Mouse (Mus musculus) layer of hippocampus, postnatal 36 days (tissue): ENCODE measurements around the gene Ccdc51. TPM values are rescaled to one million over a fixed set of nuclear protein-coding genes. Genes with fewer than 3 reads are reported as not detected.
A peak's percentile ranks its signal among the peaks of the same experiment; 100 is the strongest.

Experiments
- DNase-seq, 2 experiments: peaks; one replicate each; pipeline ENCODE4 v3.0.0; 2022
- total RNA-seq, 2 experiments: library from RNA; stranded (reverse); gene quantifications; 2 replicates each; pipeline ENCODE4 v1.2.3; 2021

Ccdc51 gene
- total RNA-seq, 2 experiments from 2014 or later: 8.5 to 9.1 TPM

- DNase-seq: no peak
Observed at GRCm38 (mm10) chr9:109097291-109097690, 15.0 kb downstream of the Ccdc51 start.

DNA sequence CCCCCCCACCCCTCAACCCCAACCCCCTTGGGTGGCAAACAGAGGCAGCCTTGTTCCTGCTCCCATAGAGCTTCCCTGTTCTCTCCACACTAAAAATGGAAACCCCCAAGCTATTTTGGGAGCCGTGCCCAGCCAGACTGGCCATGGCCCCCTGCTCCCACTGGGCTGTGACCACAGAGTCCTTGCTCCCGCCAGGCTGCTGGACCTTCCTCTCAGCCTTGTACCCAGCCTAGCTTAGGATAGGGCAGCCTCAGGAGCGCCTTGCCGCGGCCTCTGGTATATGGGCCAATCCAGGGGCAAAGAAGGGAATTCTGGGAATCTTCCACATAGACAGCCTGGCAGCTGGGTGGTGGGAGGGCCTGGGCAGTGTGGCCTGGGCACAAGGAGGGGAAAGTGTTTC is 15.5 kb downstream of the Ccdc51 start:
- peak; percentile 78 to 83 for DNase-seq

- no peak for DNase-seq
Observed at GRCm38 (mm10) chr9:109098366-109098765, 16.1 kb downstream of the Ccdc51 start.

DNA sequence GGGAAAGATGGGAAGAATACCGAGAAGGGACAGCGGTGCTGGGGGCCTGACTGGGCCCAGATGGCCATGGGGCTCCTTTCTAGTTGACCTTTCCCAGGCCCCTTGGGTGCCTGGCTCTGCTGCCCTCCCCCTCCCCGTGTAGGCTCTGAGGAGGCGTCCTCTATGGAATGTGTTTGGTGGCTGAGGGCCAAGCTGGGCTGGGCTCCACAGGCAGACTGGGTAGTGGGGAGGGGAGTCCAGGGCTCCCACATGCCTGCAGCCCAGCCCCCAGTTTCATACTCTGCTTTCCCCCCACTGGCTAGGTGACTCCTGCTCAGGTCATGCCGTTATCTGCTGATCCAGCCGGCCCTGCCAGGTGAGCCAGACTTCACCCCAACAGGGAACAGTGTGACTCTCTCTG is 16.7 kb downstream of the Ccdc51 start:
- peak; percentile 51 to 66 for DNase-seq

DNA sequence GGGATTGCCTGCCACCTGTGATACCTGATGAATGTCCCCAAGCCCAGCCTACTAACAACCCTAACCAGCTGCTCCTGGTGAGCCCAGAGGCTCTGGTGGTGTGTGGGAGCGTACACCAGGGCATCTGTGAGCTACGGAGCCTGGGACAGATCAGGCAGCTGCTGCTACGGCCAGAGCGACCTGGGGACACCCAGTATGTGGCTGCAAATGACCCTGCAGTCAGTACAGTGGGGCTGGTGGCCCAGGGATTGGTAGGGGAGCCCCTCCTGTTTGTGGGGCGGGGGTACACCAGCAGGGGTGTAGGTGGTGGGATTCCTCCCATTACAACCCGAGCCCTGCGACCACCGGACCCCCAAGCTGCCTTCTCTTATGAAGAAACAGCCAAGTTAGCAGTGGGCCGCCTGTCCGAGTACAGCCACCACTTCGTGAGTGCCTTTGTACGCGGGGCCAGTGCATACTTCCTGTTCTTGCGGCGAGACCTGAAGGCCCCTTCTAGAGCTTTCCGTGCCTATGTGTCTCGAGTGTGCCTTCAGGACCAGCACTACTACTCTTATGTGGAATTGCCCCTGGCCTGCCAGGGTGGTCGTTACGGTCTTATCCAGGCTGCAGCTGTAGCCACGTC is 18.1 kb downstream of the Ccdc51 start:
- DNase-seq: no peak

DNA sequence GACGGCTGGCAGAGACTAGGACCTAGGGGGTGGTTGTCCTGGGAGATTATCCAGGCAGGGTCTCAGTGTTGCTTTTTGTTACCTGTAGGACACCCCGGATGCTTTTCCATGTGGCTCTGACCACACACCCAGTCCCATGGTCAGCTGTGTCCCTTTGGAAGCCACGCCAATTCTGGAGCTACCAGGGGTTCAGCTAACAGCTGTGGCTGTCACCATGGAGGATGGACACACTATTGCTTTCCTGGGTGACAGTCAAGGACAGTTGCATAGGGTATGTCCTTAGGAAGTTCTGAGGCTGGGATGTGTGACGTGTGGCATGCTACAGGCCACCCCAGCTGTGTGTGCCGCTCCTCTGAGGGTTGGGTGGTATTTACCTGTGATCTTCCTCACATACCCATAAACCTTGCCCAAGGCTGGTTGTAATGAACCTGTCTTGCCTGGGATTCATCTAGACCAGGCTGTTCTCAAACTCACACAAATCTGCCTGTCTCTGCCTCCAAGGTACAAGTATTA is 19.7 kb downstream of the Ccdc51 start:
- no peak for DNase-seq

DNA sequence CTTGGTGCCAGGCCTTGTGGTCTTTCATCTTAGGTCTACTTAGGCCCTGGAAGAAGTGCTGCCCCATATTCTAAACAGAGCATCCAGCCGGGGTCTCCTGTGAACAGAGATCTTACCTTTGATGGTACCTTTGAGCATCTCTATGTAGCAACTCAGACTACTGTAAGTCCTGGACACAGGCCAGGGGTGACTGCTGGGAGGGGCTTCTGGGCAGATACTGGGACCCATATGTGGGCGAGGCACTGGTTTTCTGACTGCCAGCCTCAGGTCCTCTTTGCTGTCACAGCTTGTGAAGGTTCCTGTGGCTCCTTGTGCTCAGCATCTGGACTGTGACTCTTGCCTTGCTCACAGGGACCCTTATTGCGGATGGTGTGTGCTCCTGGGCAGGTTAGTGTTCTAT is 20.2 kb downstream of the Ccdc51 start:
- no peak for DNase-seq

GRCm38 (mm10) chr9:109103250-109103649 is 21.0 kb downstream of the Ccdc51 start:
- no peak for DNase-seq

DNA sequence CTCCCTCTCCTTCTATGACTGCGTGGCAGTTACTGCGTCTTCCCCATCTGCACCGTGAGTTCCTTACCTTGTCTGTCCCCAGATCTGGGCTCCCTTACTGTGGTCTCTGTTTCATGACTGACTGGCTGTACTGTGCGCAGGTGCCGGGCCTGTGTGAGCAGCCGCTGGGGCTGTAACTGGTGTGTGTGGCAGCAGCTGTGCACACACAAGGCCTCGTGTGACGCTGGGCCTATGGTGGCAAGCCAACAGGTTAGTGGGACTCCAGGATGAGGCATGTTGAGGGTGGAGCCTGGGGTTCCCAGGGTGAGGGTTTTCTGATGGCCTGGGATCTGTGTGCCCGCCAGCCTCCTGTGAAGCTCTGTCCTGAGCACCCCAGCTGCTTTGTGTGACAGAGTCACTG is 21.8 kb downstream of the Ccdc51 start:
- DNase-seq: no peak

DNA sequence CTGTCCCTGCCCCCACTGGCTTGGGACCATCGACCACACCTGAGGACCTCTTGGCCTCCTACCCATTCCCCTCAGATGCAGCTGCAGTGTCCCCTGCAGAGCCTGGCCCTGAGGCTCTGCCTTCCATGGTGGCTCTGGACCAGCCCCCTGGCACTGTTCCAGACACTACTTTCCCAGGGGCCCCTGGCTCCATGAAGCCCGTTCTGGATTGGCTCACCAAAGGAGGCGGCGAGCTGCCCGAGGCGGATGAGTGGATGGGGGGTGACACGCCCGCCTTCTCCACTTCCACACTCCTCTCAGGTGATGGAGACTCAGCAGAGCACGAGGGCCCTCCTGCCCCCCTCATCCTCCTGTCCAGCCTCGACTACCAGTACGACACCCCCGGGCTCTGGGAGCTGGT is 22.7 kb downstream of the Ccdc51 start:
- DNase-seq: peak; percentile 35 to 53

- no peak for DNase-seq
Observed at GRCm38 (mm10) chr9:109105648-109106047, 23.4 kb downstream of the Ccdc51 start.

DNA sequence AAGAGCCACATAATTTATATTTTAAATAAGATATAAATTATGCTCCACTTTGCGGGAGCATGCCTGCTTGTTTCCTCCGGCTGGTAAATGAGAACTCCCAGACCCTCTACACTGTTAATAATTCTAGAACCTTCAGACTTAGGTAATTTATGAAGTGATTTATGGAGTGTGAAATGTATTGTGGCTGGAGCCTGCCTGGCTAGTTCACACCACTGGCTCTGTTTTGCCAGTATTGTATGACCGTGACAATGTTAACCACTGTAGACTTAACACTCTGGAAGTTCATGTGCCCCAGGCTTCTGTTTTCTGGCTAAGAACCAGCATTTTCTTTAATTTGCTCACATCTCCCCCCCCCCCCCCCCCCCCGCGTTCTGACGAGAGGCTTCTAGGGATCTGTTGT is 25.0 kb downstream of the Ccdc51 start:
- DNase-seq: no peak

- no peak for DNase-seq
Observed at GRCm38 (mm10) chr9:109110240-109110639, 27.9 kb downstream of the Ccdc51 start.

GRCm38 (mm10) chr9:109111101-109111500 is 28.8 kb downstream of the Ccdc51 start:
- no peak for DNase-seq

GRCm38 (mm10) chr9:109111591-109111990 is 29.3 kb downstream of the Ccdc51 start:
- DNase-seq: no peak

- no peak for DNase-seq
Observed at GRCm38 (mm10) chr9:109113331-109113730, 31.0 kb downstream of the Ccdc51 start.

- DNase-seq: no peak
Observed at GRCm38 (mm10) chr9:109114276-109114675, 32.0 kb downstream of the Ccdc51 start.

DNA sequence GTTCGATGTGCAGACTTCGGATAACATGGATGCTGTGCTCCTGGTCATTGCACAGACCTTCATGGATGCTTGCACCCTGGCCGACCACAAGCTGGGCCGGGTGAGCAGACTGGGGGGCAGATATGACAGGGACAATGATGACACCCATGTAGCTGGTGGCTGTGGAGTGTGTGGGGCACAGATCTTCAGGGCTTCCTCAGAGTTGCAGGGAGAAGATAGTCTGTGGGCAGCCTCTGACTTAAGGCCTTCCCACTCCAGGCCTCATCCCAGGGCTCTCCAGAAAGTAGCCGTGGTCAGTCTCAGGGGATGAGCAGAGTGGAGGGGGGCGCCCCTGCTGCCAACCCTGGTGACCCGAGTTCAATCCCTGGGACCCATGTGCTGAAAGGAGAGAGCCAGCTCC is 32.6 kb downstream of the Ccdc51 start:
- DNase-seq: no peak

DNA sequence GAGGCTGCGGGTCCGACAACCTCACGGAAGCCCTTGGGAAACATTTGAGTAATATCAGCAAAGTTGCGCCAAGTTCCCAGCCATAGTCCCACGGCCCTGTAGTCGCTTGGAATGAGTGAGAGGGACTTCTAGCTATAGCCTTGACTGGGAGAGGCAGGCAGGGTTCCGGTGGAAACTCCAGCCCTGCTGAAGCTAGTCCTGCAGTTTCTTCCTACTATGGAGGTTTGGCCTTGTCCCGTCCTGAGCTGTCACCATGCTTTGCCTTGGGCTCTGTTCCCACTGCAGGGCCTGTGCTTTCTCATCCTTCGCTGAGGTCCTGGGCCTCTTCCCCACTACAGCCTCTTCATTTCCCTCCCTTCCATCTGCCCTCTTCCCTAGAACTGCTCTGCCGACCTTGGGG is 33.9 kb downstream of the Ccdc51 start:
- DNase-seq: no peak

GRCm38 (mm10) chr9:109118106-109118505 is 35.8 kb downstream of the Ccdc51 start:
- DNase-seq: no peak

DNA sequence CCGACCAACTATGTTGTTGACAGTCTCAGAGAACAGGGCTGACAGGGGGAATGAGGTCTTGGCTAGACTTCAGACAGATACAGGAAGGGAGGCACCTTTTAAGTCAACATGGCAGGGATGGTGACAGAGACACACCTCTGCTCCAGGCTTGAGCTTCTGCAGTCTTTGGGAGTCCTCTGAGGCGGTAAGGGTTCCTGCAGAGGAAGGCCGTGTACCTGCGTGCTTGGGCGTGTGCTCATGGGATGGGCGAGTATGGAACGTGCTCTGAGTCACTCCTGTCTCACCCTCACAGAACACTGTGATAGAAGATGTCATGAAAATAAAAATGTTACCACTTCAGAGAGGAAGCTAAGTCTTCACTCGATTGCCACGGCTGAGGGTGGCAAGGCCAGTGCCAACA is 37.3 kb downstream of the Ccdc51 start:
- DNase-seq: no peak

DNA sequence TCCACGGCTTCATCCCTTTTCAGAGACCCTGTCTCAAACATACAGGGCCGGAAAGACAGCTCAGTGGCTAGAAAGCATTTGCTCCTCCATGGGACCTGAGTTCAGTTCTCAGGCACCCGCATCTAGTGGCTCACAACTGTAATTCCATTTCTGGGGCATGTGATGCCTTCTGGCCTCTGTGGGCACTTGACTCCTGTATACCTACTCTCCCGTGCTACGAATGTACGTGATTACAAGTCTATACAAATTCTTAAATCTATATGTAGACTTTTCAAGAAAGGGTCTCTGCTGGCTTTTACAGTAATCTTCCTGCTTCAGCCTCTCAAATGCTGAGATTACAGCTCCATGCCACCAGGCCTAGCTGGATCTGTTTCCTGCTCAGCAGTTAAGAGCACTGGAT is 38.7 kb downstream of the Ccdc51 start:
- no peak for DNase-seq

- peak in 1 of 2 experiments; percentile 26 for DNase-seq
Observed at GRCm38 (mm10) chr9:109122553-109123085, 40.3 kb downstream of the Ccdc51 start.

DNA sequence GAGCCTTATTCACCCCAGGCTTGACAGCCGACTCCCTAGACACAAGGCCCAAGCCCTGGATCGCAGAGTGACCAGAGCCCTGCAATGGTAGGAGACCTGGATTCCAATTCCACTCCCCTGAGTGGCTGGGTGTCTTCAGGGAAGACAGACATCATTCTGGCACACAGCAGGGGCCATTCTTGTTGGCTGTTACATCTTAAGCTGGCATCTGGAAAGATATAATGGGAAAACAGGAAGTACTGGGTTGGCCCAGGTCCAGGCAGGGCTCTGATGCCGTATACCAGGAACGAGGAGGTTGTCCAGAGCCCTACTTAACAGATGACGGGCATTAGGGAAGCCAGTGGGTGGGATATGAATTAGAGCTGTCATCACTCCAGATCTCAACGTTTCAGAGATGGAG is 41.0 kb downstream of the Ccdc51 start:
- no peak for DNase-seq

- DNase-seq: no peak
Observed at GRCm38 (mm10) chr9:109124164-109124563, 41.9 kb downstream of the Ccdc51 start.
